Mouse (Mus musculus): ENCODE measurements at regions not wholly inside any gene's neighbourhood (a gene's known extent, or its start where the extent isn't known, plus 50 kb on each side); places are given as distances from the start of the nearest gene placed in this dataset.
"Not testable (repeated sequence)": the region's sequence is repeated elsewhere in the genome, so short reads cannot be mapped to it uniquely, and the experiment has no call there.

GRCm38 (mm10) chr7:96035456-96035855 lies 135.6 kb upstream of the Tenm4 start:
- 60% methylated on average over 2 of the region's 2 CpGs for WGBS (ENCODE audit: insufficient replicate concordance)
- ATAC-seq: no peak
- DNase-seq: no peak

GRCm38 (mm10) chr7:96039628-96040027 lies 131.4 kb upstream of the Tenm4 start:
- no peak overlapping the region for H3K4me2 ChIP-seq (ENCODE audit: low read depth, low read length)
- no peaks in the 10 kb centered on the region for H3K36me3 ChIP-seq (replicated peaks; ENCODE audit: insufficient read depth, low read length)
- TF ChIP-seq EP300 (IDR thresholded peaks at IDR 0.05; ENCODE audit: low read depth) (no peak), CTCF (IDR thresholded peaks at IDR 0.05; ENCODE audit: low read depth) (no peak)
- no peaks in the 10 kb centered on the region for H3K9me3 ChIP-seq (ENCODE audit: low read length)
- ATAC-seq (no peak), DNase-seq (no peak)
- H3K4me3 ChIP-seq (ENCODE audit: low read depth, low read length): no peak overlapping the region
- H3K27ac ChIP-seq (ENCODE audit: low read depth): no peak overlapping the region
- 66% methylated on average over 6 of the region's 6 CpGs for WGBS (ENCODE audit: insufficient replicate concordance)
- no peak overlapping the region for H3K9ac ChIP-seq (replicated peaks)
- H3K4me1 ChIP-seq (ENCODE audit: insufficient read depth): no peaks in the 10 kb centered on the region
- H3K27me3 ChIP-seq (ENCODE audit: insufficient read depth, low read length): no peaks in the 10 kb centered on the region

More at GRCm38 (mm10) chr7:96035456-96035855, 135.6 kb upstream of the Tenm4 start:
- Histone ChIP-seq H3K9me3 (ENCODE audit: low read length) (no peaks in the 10 kb centered on the region), H3K4me2 (ENCODE audit: low read depth, low read length) (no peak overlapping the region), H3K9ac (replicated peaks) (no peak overlapping the region), H3K4me1 (ENCODE audit: insufficient read depth) (no peaks in the 10 kb centered on the region), H3K4me3 (ENCODE audit: low read depth, low read length) (no peak overlapping the region), H3K27ac (ENCODE audit: low read depth) (no peak overlapping the region), H3K27me3 (ENCODE audit: insufficient read depth, low read length) (no peaks in the 10 kb centered on the region), H3K36me3 (replicated peaks; ENCODE audit: insufficient read depth, low read length) (no peaks in the 10 kb centered on the region)
- no peak for TF ChIP-seq CTCF (IDR thresholded peaks at IDR 0.05; ENCODE audit: low read depth)
- TF ChIP-seq EP300 (IDR thresholded peaks at IDR 0.05; ENCODE audit: low read depth): no peak

- ATAC-seq: no peak
Observed at GRCm38 (mm10) chr7:96041806-96042205, 129.2 kb upstream of the Tenm4 start.

GRCm38 (mm10) chr7:96051631-96052030 lies 119.4 kb upstream of the Tenm4 start:
- Histone ChIP-seq H3K9ac (replicated peaks) (no peak overlapping the region), H3K4me1 (ENCODE audit: insufficient read depth) (no peaks in the 10 kb centered on the region), H3K27me3 (ENCODE audit: insufficient read depth, low read length) (no peaks in the 10 kb centered on the region), H3K36me3 (replicated peaks; ENCODE audit: insufficient read depth, low read length) (no peaks in the 10 kb centered on the region), H3K9me3 (ENCODE audit: low read length) (no peaks in the 10 kb centered on the region; the same call in none of the 2 replicates), H3K4me2 (ENCODE audit: low read depth, low read length) (no peak overlapping the region), H3K4me3 (ENCODE audit: low read depth, low read length) (no peak overlapping the region), H3K27ac (ENCODE audit: low read depth) (no peak overlapping the region)
- DNase-seq (no peak), ATAC-seq (no peak)
- no peak for TF ChIP-seq CTCF (IDR thresholded peaks at IDR 0.05; ENCODE audit: low read depth)
- TF ChIP-seq EP300 (IDR thresholded peaks at IDR 0.05; ENCODE audit: low read depth): no peak
- 73% methylated on average over 1 of the region's 1 CpGs for WGBS (ENCODE audit: insufficient replicate concordance)

More at GRCm38 (mm10) chr7:96041806-96042205, 129.2 kb upstream of the Tenm4 start:
- H3K36me3 ChIP-seq (replicated peaks; ENCODE audit: insufficient read depth, low read length): no peaks in the 10 kb centered on the region
- no peak overlapping the region for H3K4me3 ChIP-seq (ENCODE audit: low read depth, low read length)
- H3K27me3 ChIP-seq (ENCODE audit: insufficient read depth, low read length): no peaks in the 10 kb centered on the region
- no peaks in the 10 kb centered on the region for H3K4me1 ChIP-seq (ENCODE audit: insufficient read depth)
- H3K27ac ChIP-seq (ENCODE audit: low read depth): no peak overlapping the region
- no peak overlapping the region for H3K4me2 ChIP-seq (ENCODE audit: low read depth, low read length)
- H3K9ac ChIP-seq (replicated peaks): no peak overlapping the region
- WGBS (ENCODE audit: insufficient replicate concordance): 67% methylated on average over 4 of the region's 4 CpGs
- no peak for DNase-seq
- TF ChIP-seq EP300 (IDR thresholded peaks at IDR 0.05; ENCODE audit: low read depth) (no peak), CTCF (IDR thresholded peaks at IDR 0.05; ENCODE audit: low read depth) (no peak)
- H3K9me3 ChIP-seq (ENCODE audit: low read length): no peaks in the 10 kb centered on the region; the same call in 1 of the 2 replicates

- H3K36me3 ChIP-seq (replicated peaks; ENCODE audit: insufficient read depth, low read length); H3K27me3 ChIP-seq (ENCODE audit: insufficient read depth, low read length); H3K4me3 ChIP-seq (ENCODE audit: low read depth, low read length); H3K4me1 ChIP-seq (ENCODE audit: insufficient read depth); H3K27ac ChIP-seq (ENCODE audit: low read depth); H3K4me2 ChIP-seq (ENCODE audit: low read depth, low read length); DNase-seq; ATAC-seq; H3K9ac ChIP-seq (replicated peaks); H3K9me3 ChIP-seq (ENCODE audit: low read length): not testable (repeated sequence)
- 44% methylated on average over 1 of the region's 1 CpGs for WGBS (ENCODE audit: insufficient replicate concordance)
Observed at GRCm38 (mm10) chr7:96061599-96061998, 109.4 kb upstream of the Tenm4 start.

GRCm38 (mm10) chr7:96078511-96078910 lies 92.5 kb upstream of the Tenm4 start:
- WGBS (ENCODE audit: insufficient replicate concordance): 75% methylated on average over 1 of the region's 1 CpGs
- no peak for TF ChIP-seq EP300 (IDR thresholded peaks at IDR 0.05; ENCODE audit: low read depth)
- TF ChIP-seq CTCF (IDR thresholded peaks at IDR 0.05; ENCODE audit: low read depth): no peak
- Histone ChIP-seq H3K9me3 (ENCODE audit: low read length) (no peaks in the 10 kb centered on the region), H3K4me1 (ENCODE audit: insufficient read depth) (no peaks in the 10 kb centered on the region), H3K4me3 (ENCODE audit: low read depth, low read length) (no peak overlapping the region), H3K4me2 (ENCODE audit: low read depth, low read length) (no peak overlapping the region), H3K9ac (replicated peaks) (no peak overlapping the region), H3K36me3 (replicated peaks; ENCODE audit: insufficient read depth, low read length) (no peaks in the 10 kb centered on the region), H3K27me3 (ENCODE audit: insufficient read depth, low read length) (no peaks in the 10 kb centered on the region), H3K27ac (ENCODE audit: low read depth) (no peak overlapping the region)
- DNase-seq: no peak
- ATAC-seq: no peak

GRCm38 (mm10) chr7:96081676-96082075 lies 89.4 kb upstream of the Tenm4 start:
- no peaks in the 10 kb centered on the region for H3K27me3 ChIP-seq (ENCODE audit: insufficient read depth, low read length)
- H3K4me1 ChIP-seq (ENCODE audit: insufficient read depth): no peaks in the 10 kb centered on the region
- H3K9me3 ChIP-seq (ENCODE audit: low read length): no peaks in the 10 kb centered on the region
- no peak overlapping the region for H3K27ac ChIP-seq (ENCODE audit: low read depth)
- no peaks in the 10 kb centered on the region for H3K36me3 ChIP-seq (replicated peaks; ENCODE audit: insufficient read depth, low read length)
- 66% methylated on average over 4 of the region's 4 CpGs for WGBS (ENCODE audit: insufficient replicate concordance)
- H3K4me3 ChIP-seq (ENCODE audit: low read depth, low read length): no peak overlapping the region
- no peak for ATAC-seq
- TF ChIP-seq EP300 (IDR thresholded peaks at IDR 0.05; ENCODE audit: low read depth) (no peak), CTCF (IDR thresholded peaks at IDR 0.05; ENCODE audit: low read depth) (no peak)
- DNase-seq: no peak
- H3K4me2 ChIP-seq (ENCODE audit: low read depth, low read length): no peak overlapping the region
- H3K9ac ChIP-seq (replicated peaks): no peak overlapping the region
